Mouse (Mus musculus) hindbrain, embryonic 12.5 days (tissue): ENCODE data around the gene Dqx1. TPM values are rescaled to one million over a fixed set of nuclear protein-coding genes. Genes with fewer than 3 reads are reported as not detected.

ENCODE experiments used
- ATAC-seq: fragments of 200-750 bp; cut with Nextera tagmentation; 2 replicates; pipeline ENCODE4 v1.8.0; 2017; ENCODE audit warnings: moderate TSS enrichment; ENCODE audit not compliant: low FRiP score
- H3K27ac ChIP-seq: fragments of 300-500 bp; sonication (generic); 2 replicates; pipeline ENCODE4 v1.5.1; 2016; ENCODE audit warnings: mild to moderate bottlenecking
- H3K27me3 ChIP-seq: fragments of 300-500 bp; sonication (generic); 2 replicates; pipeline ENCODE4 v1.6.1; 2016; ENCODE audit warnings: mild to moderate bottlenecking
- H3K36me3 ChIP-seq: fragments of 300-500 bp; sonication (generic); 2 replicates; pipeline ENCODE4 v1.6.1; 2016; ENCODE audit warnings: mild to moderate bottlenecking
- H3K4me1 ChIP-seq: fragments of 300-500 bp; sonication (generic); 2 replicates; pipeline ENCODE4 v1.6.1; 2016
- H3K4me2 ChIP-seq: fragments of 300-500 bp; sonication (generic); replicated peaks from 2 replicates; pipeline ENCODE4 v1.6.1; 2016; ENCODE audit warnings: mild to moderate bottlenecking
- H3K4me3 ChIP-seq: fragments of 300-500 bp; sonication (generic); 2 replicates; pipeline ENCODE4 v1.5.1; 2016; ENCODE audit warnings: mild to moderate bottlenecking
- H3K9ac ChIP-seq: fragments of 300-500 bp; sonication (generic); 2 replicates; pipeline ENCODE4 v1.6.1; 2016; ENCODE audit warnings: mild to moderate bottlenecking, moderate library complexity
- H3K9me3 ChIP-seq: fragments of 300-500 bp; sonication (generic); replicated peaks from 2 replicates; pipeline ENCODE4 v1.6.1; 2016; ENCODE audit warnings: mild to moderate bottlenecking
- WGBS: fragments of 180-500 bp; shearing (Covaris S2); methylation state at CpG from one replicate; pipeline ENCODE4 v1.1.7; 2016; 5-methylcytosine and 5-hydroxymethylcytosine counted together
- polyA plus RNA-seq: library from polyadenylated mRNA; unstranded; fragments of >200 nt; fragmentation: Nextera tagmentation; extraction: Ambion mirVana; gene quantifications from 2 replicates; pipeline ENCODE4 v1.2.1, GENCODE M21; 2016

Dqx1 gene
- polyA plus RNA-seq, 1 experiment from 2014 or later: 0.76 TPM

DNA sequence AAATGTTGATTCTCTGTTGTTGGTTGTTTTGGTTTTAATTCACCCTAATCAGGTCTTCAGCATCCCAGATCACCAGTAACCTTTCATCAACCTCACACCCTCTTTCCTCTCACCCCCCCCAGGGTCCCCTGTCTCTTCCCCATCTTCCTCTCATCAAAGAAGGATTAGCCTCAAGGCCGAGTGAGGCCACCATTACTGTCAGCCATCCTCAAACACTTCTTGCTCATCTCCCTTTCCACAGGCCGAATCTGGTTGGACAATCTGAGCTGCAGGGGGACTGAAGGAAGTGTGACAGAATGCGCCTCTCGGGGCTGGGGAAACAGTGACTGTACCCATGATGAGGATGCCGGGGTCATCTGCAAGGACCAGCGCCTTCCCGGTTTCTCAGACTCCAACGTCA is 20.5 kb upstream of the Dqx1 start:
- Histone ChIP-seq H3K9ac (no peak overlapping the region), H3K9me3 (no peaks in the 10 kb centered on the region), H3K4me2 (no peak overlapping the region), H3K36me3 (no peaks in the 10 kb centered on the region), H3K27me3 (peaks cover 33% of the 10 kb centered on the region), H3K27ac (no peak overlapping the region), H3K4me1 (peaks cover 28% of the 10 kb centered on the region), H3K4me3 (no peak overlapping the region)
- 77% methylated on average over 8 of the region's 8 CpGs for WGBS
- no peak for ATAC-seq

DNA sequence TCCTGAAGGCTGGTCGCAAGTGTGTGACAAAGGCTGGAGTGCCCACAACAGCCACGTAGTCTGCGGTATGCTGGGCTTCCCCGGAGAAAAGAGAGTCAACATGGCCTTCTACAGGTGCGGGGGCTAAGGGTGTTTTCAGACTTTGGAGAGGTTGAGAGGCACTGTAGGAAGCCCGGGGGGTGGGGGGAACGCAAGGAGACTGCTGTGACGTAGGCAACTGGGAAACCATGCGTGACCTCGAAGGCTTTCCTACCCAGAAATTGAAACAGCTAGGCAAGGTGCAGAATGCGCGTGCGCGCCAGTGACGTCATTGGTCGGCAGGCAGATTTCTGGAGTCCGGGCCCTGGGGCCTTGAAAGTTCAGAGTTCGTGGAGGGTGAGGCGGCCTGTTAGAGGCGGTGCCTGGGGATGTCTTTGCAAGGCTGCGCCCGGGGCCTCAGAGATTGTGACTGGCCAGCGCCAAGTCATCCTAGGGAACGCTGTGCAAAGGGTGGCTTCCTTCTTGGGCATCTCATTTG is 19.1 kb upstream of the Dqx1 start:
- peak; percentile 55 for ATAC-seq
- Histone ChIP-seq H3K4me3 (peak overlapping the region; percentile 31), H3K27ac (no peak overlapping the region), H3K4me1 (peaks cover 15% of the 10 kb centered on the region), H3K9ac (peak overlapping the region; percentile 23; the same call in 1 of the 2 replicates), H3K4me2 (peak overlapping the region; percentile 58), H3K9me3 (no peaks in the 10 kb centered on the region), H3K36me3 (no peaks in the 10 kb centered on the region), H3K27me3 (peaks cover 21% of the 10 kb centered on the region)
- 10% methylated on average over 24 of the region's 24 CpGs for WGBS

DNA sequence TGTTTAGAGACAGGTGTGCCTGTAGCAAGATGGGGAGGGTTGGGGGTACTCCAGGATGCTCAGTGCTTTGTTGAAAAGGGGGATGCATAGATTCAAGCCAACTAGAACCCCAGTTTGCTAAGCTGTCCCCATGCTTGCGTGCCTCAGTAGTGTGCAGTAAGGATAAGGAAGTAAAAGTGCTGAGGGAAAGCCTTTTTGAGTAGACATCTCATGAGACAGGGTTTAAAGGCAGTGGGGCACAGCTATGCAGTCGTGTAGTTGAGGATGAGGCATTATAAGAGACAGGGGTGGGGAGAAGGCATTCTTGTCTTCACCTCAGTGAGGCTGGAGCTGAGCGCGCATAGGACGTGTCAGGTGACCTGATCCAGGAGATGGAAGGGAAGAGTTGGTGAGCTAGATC is 17.0 kb upstream of the Dqx1 start:
- H3K9me3 ChIP-seq: no peaks in the 10 kb centered on the region
- ATAC-seq: no peak
- H3K4me3 ChIP-seq: no peak overlapping the region
- H3K36me3 ChIP-seq: no peaks in the 10 kb centered on the region
- peaks cover 5% of the 10 kb centered on the region; the same call in 1 of the 2 replicates for H3K27me3 ChIP-seq
- WGBS: 79% methylated on average over 5 of the region's 5 CpGs
- H3K9ac ChIP-seq: no peak overlapping the region
- H3K4me1 ChIP-seq: peaks cover 7% of the 10 kb centered on the region; the same call in 1 of the 2 replicates
- H3K4me2 ChIP-seq: no peak overlapping the region
- H3K27ac ChIP-seq: no peak overlapping the region

DNA sequence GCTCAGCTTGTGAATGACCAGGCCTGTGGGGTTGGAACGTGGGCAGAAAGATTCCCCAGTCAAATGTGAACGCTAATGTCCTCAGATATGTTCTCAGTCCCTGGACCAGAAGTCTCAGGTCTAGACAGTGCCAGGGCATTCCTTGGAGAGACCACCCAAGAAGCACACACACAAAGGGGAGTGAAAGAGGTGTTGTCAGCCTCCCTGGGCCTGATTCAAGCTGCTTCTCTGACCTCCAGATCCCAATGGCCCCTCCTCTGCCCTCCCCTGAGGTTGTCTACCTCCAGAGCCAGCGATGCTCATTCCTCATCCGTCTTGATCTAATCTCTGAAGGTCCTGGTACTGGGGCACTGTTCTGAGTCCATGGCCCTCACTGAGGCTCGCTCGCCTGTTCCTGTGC is 14.1 kb upstream of the Dqx1 start:
- no peak overlapping the region for H3K9ac ChIP-seq
- H3K27me3 ChIP-seq: no peaks in the 10 kb centered on the region
- 65% methylated on average over 6 of the region's 6 CpGs for WGBS
- H3K36me3 ChIP-seq: no peaks in the 10 kb centered on the region
- ATAC-seq: no peak
- peaks cover 3% of the 10 kb centered on the region; the same call in 1 of the 2 replicates for H3K4me1 ChIP-seq
- H3K4me2 ChIP-seq: no peak overlapping the region
- H3K4me3 ChIP-seq: no peak overlapping the region
- no peak overlapping the region for H3K27ac ChIP-seq
- no peaks in the 10 kb centered on the region for H3K9me3 ChIP-seq

DNA sequence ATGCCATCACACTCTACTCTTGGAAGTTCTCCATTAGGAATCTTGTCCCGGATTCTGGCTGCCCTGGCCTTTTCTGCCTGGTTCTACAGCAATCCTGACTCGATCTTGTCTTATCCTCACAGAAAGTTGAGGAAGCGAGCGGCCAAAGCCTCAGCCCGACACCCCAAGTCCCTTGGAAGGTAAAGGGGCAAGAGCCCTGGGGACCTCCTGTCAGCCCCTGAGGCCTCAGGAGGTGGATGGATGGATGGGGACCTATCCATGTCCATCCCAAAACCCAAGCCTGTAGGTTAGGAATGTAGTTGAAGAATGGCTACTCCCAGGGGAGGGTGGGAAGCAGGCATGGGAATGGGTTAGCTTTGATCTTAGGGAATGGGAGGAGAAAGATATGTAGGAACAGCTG is 13.7 kb upstream of the Dqx1 start:
- Histone ChIP-seq H3K4me2 (no peak overlapping the region), H3K4me1 (no peaks in the 10 kb centered on the region), H3K27ac (no peak overlapping the region), H3K27me3 (no peaks in the 10 kb centered on the region), H3K36me3 (no peaks in the 10 kb centered on the region), H3K9ac (no peak overlapping the region), H3K9me3 (no peaks in the 10 kb centered on the region), H3K4me3 (no peak overlapping the region)
- 88% methylated on average over 5 of the region's 5 CpGs for WGBS
- no peak for ATAC-seq

DNA sequence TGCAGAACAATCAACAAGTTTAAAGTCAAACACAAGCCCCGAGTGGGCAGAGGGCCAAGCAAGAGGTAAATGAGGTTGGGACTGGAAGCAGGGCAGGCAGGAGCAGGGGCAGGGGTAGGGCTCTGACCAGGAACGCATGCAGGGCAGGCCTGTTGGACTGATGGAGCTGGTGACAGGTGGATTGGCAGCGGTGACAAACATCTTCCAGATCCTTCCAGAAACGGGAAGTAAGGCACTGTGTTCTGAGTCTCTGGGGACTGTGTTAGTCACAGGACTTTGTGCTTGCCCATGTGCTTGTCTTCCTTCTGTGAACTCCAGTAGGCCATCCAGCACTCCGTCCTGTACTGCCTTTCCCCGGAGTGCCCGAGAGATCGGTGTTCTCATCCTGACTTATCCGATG is 12.9 kb upstream of the Dqx1 start:
- no peak overlapping the region for H3K9ac ChIP-seq

DNA sequence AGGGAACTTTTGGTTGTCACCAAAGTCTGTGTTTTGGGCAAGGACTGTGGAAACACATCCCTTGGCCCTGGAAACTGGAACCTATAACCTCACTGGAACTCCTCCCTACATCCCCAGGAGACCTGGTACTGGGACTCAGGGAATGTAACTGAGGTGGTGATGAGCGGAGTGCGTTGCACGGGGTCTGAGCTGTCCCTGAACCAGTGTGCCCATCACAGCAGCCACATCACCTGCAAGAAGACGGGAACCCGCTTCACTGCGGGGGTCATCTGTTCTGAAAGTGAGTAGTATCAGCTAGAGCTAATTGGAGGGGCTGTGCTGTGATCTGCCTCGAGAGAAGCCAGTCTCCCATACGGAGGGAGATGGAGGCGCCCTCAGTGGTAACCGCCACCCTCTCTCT is 8.3 kb upstream of the Dqx1 start:
- Histone ChIP-seq H3K27me3 (no peaks in the 10 kb centered on the region), H3K9ac (no peak overlapping the region), H3K4me2 (no peak overlapping the region), H3K27ac (no peak overlapping the region), H3K9me3 (no peaks in the 10 kb centered on the region), H3K36me3 (peaks cover 16% of the 10 kb centered on the region), H3K4me1 (peaks cover 16% of the 10 kb centered on the region), H3K4me3 (no peak overlapping the region)
- 77% methylated on average over 10 of the region's 10 CpGs for WGBS
- ATAC-seq: no peak

More for the DNA sequence above, 12.9 kb upstream of the Dqx1 start:
- H3K36me3 ChIP-seq: no peaks in the 10 kb centered on the region
- H3K27me3 ChIP-seq: no peaks in the 10 kb centered on the region
- no peak overlapping the region for H3K4me3 ChIP-seq
- no peaks in the 10 kb centered on the region for H3K9me3 ChIP-seq
- ATAC-seq: no peak
- WGBS: 70% methylated on average over 9 of the region's 9 CpGs
- no peaks in the 10 kb centered on the region for H3K4me1 ChIP-seq
- no peak overlapping the region for H3K4me2 ChIP-seq
- H3K27ac ChIP-seq: no peak overlapping the region

DNA sequence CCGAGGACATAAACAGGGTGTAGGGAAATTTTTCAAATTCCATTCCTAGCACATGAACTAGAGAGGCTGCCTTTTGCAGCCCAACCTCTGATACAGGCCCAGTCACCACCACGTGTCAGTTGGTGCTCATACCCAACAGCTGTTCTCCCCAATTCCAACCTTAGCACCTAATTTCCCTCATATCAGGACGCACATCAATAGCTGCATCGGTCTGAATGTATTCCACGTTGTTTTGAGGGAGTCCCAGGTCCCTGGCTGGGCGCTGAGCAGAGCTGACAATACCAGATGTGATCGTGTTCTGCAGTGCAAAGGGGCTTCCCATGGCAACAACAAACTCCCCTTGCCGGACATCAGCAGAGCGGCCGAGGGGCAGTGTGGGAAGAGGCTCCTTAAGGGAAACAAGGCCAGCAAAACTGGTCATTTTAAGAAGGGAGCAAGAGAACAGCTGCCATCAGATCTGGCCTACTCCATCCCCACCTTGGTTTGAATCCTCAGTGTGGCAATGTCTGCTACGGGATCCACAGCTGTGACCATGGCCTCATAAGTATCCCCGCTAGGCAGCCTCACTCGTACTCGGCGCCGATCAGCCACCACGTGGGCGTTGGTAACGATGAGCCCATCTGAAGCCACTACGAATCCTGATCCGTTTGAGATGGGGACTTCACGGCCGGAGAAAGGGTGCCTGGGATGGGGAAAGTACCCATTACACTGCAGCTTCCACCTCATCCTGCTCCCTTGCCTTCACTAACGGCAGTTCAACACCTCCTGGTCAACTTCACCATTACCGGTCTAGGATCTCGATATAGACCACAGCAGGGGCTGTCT is 4.3 kb upstream of the Dqx1 start:
- 3% methylated on average over 26 of the region's 26 CpGs for WGBS
- Histone ChIP-seq H3K36me3 (peaks cover 28% of the 10 kb centered on the region), H3K9me3 (no peaks in the 10 kb centered on the region), H3K4me1 (peaks cover 28% of the 10 kb centered on the region), H3K9ac (peak overlapping the region; percentile 88), H3K27me3 (no peaks in the 10 kb centered on the region), H3K4me3 (peak overlapping the region; percentile 98), H3K4me2 (peak overlapping the region; percentile 72), H3K27ac (peak overlapping the region; percentile 88)
- peak; percentile 15 for ATAC-seq

DNA sequence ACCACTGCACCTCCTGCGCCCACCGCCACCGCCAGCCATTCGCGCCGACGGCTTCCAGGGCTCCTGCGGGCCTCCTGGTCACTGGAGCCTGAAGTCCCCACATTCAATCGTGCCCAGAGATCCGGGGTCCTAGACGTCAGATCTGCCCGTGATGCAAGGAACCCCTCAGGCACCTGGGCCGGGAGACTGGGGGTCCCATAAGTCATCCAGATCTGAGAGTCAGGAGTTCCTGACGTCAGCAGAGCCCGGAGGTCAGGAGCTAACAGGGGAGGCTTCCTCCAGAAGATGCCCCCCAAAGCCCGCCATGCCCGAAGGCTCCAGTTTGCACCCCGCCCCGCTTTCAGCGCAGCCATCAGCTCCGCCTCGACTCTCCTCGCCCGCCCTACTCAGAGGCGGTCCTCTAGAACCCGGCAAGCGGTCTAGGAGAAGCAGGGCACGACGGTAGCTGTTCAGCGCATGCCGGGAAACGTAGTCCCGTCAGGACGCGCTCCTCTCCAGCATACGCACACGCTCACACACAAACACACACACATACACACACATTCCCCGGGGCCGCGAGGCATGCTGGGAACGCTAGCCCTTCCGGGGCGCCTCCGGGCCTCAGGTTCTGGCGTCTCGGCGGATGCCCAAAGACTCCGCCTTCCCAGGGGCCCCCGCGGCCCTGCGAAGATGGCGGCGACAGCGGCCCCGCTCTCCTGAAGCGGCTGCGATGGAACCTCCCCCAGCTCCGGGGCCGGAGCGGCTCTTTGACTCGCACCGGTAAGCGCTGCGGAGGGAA is 3.4 kb upstream of the Dqx1 start, which contains the start of gene Aup1:
Gene Aup1 (plus strand): TSS at position 448 of the 778 bp plus-strand sequence.
- Histone ChIP-seq H3K4me2 (peak within 1 kb of the TSS; percentile 72), H3K9ac (peak within 1 kb of the TSS; percentile 88), H3K4me3 (peak within 1 kb of the TSS; percentile 98), H3K27me3 (no peaks in the 10 kb centered on the region), H3K27ac (peak within 1 kb of the TSS; percentile 88), H3K9me3 (no peaks in the 10 kb centered on the region), H3K4me1 (peaks cover 28% of the 10 kb centered on the region), H3K36me3 (peaks cover 28% of the 10 kb centered on the region)
- 0% methylated on average over 64 of the region's 64 CpGs for WGBS
- peak; percentile 97 for ATAC-seq

DNA sequence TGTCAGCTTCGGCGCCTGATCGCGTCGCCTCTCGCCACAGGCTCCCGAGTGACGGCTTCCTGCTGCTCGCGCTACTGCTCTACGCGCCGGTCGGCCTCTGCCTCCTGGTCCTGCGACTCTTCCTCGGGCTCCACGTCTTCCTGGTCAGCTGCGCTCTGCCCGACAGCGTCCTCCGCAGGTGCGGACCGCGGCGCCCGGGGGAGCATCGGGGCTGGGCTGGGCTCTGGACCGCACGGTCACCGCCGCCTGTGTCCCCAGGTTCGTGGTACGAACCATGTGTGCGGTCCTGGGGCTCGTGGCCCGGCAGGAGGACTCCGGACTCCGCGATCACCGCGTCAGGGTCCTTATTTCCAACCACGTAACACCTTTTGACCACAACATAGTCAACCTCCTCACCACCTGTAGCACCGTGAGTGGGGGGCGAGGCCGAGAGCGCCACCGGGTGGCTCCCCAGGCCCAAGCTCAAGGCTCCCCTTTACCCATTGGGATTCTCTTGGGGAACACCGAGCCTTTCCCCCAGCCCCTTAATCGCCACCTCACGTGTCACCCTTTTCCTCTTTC is 2.7 kb upstream of the Dqx1 start, which contains the start of gene Htra2:
Gene Htra2 (minus strand): TSS at position 403 of the 561 bp plus-strand sequence.
- H3K36me3 ChIP-seq: peaks cover 28% of the 10 kb centered on the region
- H3K27me3 ChIP-seq: no peaks in the 10 kb centered on the region
- peak within 1 kb of the TSS; percentile 88 for H3K27ac ChIP-seq
- peaks cover 28% of the 10 kb centered on the region for H3K4me1 ChIP-seq
- H3K4me2 ChIP-seq: peak within 1 kb of the TSS; percentile 72
- WGBS: under 1% methylated on average over 50 of the region's 50 CpGs
- no peaks in the 10 kb centered on the region for H3K9me3 ChIP-seq
- peak within 1 kb of the TSS; percentile 98 for H3K4me3 ChIP-seq
- peak; percentile 2; the same call in 1 of the 2 replicates for ATAC-seq
- peak within 1 kb of the TSS; percentile 88 for H3K9ac ChIP-seq

DNA sequence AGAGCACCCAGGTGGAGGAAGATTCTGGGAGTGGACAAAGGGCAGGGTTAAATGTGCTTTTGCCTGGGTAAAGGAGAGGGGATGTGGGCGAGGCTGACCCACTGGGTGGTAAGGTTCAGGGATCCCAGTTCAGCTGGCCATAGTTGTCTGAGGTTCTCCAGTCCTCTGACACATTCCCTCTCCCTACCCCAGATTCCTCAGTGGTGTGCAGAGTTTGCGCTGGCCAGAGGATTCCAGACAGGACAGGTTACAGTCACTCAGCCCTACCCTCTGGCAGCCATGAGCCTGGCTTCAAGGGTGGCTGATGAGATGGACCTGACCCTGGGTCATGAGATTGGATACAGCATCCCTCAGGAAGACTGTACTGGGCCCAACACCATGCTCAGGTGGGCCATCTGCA is 1.1 kb downstream of the Dqx1 start:
- H3K4me2 ChIP-seq: no peak overlapping the region
- H3K4me1 ChIP-seq: peaks cover 13% of the 10 kb centered on the region
- H3K9me3 ChIP-seq: no peaks in the 10 kb centered on the region
- peaks cover 12% of the 10 kb centered on the region for H3K36me3 ChIP-seq
- H3K27ac ChIP-seq: no peak overlapping the region
- no peak overlapping the region for H3K9ac ChIP-seq
- no peak for ATAC-seq
- H3K27me3 ChIP-seq: peaks cover 31% of the 10 kb centered on the region
- 88% methylated on average over 2 of the region's 2 CpGs for WGBS
- H3K4me3 ChIP-seq: no peak overlapping the region

DNA sequence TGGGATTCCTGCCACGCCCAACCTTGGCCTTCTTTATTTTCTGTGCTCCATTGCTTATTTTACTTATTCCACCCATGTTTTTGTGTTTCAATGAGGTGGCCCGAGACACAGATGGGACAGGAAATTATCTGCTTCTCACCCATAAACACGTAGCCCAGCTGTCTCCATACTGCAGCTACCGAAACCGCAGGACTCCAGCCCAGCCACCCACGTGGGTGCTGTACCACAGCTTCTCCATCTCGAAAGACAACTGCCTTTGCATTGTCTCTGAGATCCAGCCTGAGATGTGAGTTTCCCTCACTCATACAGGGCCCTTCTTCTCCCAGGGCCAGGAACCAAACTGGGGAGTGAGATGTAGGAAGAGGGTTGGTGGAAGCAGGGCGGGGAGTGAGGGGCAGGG is 8.4 kb downstream of the Dqx1 start:
- H3K27me3 ChIP-seq: peaks cover 99% of the 10 kb centered on the region
- ATAC-seq: no peak
- H3K4me3 ChIP-seq: no peak overlapping the region
- H3K9ac ChIP-seq: no peak overlapping the region
- peaks cover 14% of the 10 kb centered on the region for H3K4me1 ChIP-seq
- no peak overlapping the region for H3K27ac ChIP-seq
- 46% methylated on average over 8 of the region's 8 CpGs for WGBS
- H3K36me3 ChIP-seq: no peaks in the 10 kb centered on the region
- no peak overlapping the region for H3K4me2 ChIP-seq
- no peaks in the 10 kb centered on the region for H3K9me3 ChIP-seq
